Mouse (Mus musculus): Measurements from ENCODE around the gene Ccdc54. TPM values are rescaled to one million over a fixed set of nuclear protein-coding genes. Genes with fewer than 3 reads are reported as not detected.

The Ccdc54 gene
- 10.2 TPM for polyA plus RNA-seq (2014; fragmentation: Illumina TruSeq; extraction: RNeasy Lipid Tissue Mini Kit (QIAGEN cat#74804); ENCODE audit: low read depth, low replicate concordance)

GRCm38 (mm10) chr16:50591054-50591453, at the start of gene Ccdc54:
Gene Ccdc54, minus strand, starts transcription at chr16:50591154.

Other genes with a start within 250 kb of the Ccdc54 start
- gene Bbx, start 158.8 kb downstream of the Ccdc54 start, polyA plus RNA-seq (2014; fragmentation: Illumina TruSeq; extraction: RNeasy Lipid Tissue Mini Kit (QIAGEN cat#74804); ENCODE audit: low read depth, low replicate concordance), result 21.4 TPM